Mouse (Mus musculus) CH12.LX (cell line): ENCODE results near the gene Reln.

ENCODE experiments used
- CHD1 ChIP-seq: IDR thresholded peaks from 2 replicates; pipeline ENCODE4 v1.6.1; 2012; ENCODE audit warnings: low read depth, low read length, improper control_type of control experiment, inconsistent platforms
- CHD2 ChIP-seq: IDR thresholded peaks from 2 replicates; pipeline ENCODE4 v1.6.1; 2011; ENCODE audit warnings: low read length, improper control_type of control experiment
- CTCF ChIP-seq, 2 experiments: IDR thresholded peaks in 1 of 2; conservative IDR thresholded peaks in 1 of 2; 2 replicates each; pipeline ENCODE4 v1.5.1; 2011 to 2012; ENCODE audit warnings: low read depth in 2 of 2, low read length in 2 of 2, improper control_type of control experiment in 1 of 2, inconsistent platforms in 1 of 2, mild to moderate bottlenecking in 1 of 2, moderate library complexity in 1 of 2
- EP300 ChIP-seq: IDR thresholded peaks from 2 replicates; pipeline ENCODE4 v1.6.1; 2011; ENCODE audit warnings: low read length, improper control_type of control experiment
- KAT2A ChIP-seq: IDR thresholded peaks from 2 replicates; pipeline ENCODE4 v1.6.1; 2012; ENCODE audit warnings: low read length, improper control_type of control experiment, inconsistent platforms; ENCODE audit not compliant: insufficient replicate concordance
- NELFE ChIP-seq: IDR thresholded peaks from 2 replicates; pipeline ENCODE4 v1.6.1; 2011; ENCODE audit warnings: low read depth, low read length, improper control_type of control experiment
- POLR2A ChIP-seq: IDR thresholded peaks from 2 replicates; pipeline ENCODE4 v1.6.1; 2011; ENCODE audit warnings: low read depth, mild to moderate bottlenecking, improper control_type of control experiment, low read length
- POLR2AphosphoS2 ChIP-seq: IDR thresholded peaks from 2 replicates; pipeline ENCODE4 v1.6.1; 2011; ENCODE audit warnings: low read depth, low read length, improper control_type of control experiment
- RCOR1 ChIP-seq: conservative IDR thresholded peaks from 2 replicates; pipeline ENCODE4 v1.6.1; 2012; ENCODE audit warnings: low read depth, mild to moderate bottlenecking, inconsistent platforms, low read length, improper control_type of control experiment
- SMC3 ChIP-seq: IDR thresholded peaks from 2 replicates; pipeline ENCODE4 v1.6.1; 2011; ENCODE audit warnings: low read depth, low read length, improper control_type of control experiment
- UBTF ChIP-seq: IDR thresholded peaks from 2 replicates; pipeline ENCODE4 v1.6.1; 2012; ENCODE audit warnings: low read depth, mild to moderate bottlenecking, inconsistent platforms, low read length, improper control_type of control experiment, moderate library complexity
- USF1 ChIP-seq: IDR thresholded peaks from 2 replicates; pipeline ENCODE4 v1.6.1; 2014; ENCODE audit warnings: low read depth, mild to moderate bottlenecking, inconsistent platforms, low read length, improper control_type of control experiment

DNA sequence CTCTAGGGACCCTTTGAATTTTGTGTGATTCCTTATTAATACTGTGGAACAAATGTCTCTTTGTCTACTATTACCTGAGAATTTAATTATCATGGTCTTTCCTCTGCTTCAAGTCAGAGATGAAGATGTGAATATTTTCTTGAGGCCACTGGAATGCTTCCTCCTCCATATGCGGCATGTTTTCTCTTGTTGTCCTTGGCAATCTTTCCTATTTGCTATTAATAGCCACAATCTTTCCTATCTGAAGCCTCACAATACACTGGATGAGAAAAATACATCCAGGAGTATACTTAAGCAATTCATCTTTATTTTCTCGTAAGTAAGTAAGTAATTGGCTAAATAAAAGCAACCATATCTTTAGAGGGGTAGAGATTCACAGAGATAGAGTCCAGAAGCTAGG, 146.6 kb downstream of the Reln start:
- TF ChIP-seq CTCF (conservative IDR thresholded peaks at IDR 0.05 in 1 of 2, IDR thresholded peaks at IDR 0.05 in 1 of 2; ENCODE audit: low read depth in 2 of 2, low read length in 2 of 2) (no peak), USF1 (no peak), CHD2 (no peak), EP300 (no peak), UBTF (no peak), SMC3 (no peak), NELFE (no peak), CHD1 (no peak), POLR2A (no peak), KAT2A (no peak), POLR2AphosphoS2 (no peak), RCOR1 (no peak)
